Mouse (Mus musculus) adrenal gland, postnatal 25 days (tissue): ENCODE data around the gene Dpp8. TPM values are rescaled to one million over a fixed set of nuclear protein-coding genes. Genes with fewer than 3 reads are reported as not detected.
A peak's percentile ranks its signal among the peaks of the same experiment; 100 is the strongest.

Experiments used
- DNase-seq: peaks from one replicate; pipeline ENCODE4 v3.0.0; 2021; ENCODE audit warnings: mixed read lengths
- total RNA-seq: library from RNA; stranded (reverse); gene quantifications from 2 replicates; pipeline ENCODE4 v1.2.3, GENCODE M21; 2021

Dpp8 gene
- total RNA-seq, 1 experiment from 2014 or later, result 97.9 TPM

DNA sequence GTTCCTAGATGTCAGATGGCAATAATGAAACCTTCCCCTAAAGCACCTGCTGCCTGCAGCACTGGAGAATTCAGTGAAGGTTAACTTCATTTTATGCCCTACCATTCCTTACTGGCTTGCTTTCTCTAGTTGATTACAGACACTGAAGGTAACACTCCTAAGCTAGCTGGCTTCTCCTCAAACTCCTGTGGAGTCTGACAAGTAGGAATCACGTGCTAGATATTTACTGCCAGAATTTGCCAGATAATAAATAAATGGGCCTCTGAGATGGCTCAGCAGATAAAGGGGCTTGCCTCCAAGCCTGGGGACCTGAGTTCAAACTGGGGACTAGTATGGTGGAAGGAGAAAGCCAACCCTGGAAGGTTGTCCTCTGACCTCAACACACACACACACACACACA, 54.6 kb downstream of the Dpp8 start:
- DNase-seq, result no peak

DNA sequence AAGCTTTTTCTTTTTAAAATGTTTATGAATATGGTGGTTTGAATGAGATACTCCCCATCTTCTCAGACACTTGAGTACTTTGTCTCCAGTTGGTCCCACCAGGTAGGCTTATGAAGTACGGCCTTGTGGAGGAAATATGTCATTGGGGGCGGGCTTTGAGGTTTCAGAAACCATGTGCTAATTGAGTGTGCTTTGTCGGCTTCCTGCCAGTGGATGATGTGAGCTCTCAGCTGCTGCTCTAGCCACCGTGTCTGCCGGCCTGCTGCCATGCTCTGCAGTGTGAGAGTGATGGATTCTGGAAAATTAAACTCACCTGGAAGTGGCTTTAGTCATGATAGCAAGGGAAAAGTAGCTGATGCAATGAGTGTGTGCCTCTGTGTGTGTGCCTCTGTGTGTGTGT, 55.3 kb downstream of the Dpp8 start:
- no peak for DNase-seq

DNA sequence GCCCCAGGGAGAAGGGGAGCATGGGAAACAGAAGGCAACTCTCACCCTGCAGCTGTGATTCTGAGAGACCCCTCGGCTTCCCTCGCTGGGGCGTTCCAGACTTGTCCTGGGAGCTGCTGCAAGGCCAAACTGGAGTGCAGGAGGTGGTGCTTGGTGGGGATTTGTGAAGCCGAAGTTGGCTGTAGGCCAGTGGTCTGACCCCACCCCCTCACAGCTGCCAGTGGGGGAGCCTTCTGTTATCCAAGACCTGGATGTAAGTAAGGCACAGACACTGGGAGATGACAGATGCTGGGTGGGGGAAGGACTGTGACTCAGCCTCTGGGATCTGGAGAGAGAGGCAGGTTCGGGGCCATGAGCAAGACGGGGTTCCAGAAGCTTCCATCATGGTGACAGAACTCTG, 62.0 kb downstream of the Dpp8 start:
- DNase-seq, result peak; percentile 67

DNA sequence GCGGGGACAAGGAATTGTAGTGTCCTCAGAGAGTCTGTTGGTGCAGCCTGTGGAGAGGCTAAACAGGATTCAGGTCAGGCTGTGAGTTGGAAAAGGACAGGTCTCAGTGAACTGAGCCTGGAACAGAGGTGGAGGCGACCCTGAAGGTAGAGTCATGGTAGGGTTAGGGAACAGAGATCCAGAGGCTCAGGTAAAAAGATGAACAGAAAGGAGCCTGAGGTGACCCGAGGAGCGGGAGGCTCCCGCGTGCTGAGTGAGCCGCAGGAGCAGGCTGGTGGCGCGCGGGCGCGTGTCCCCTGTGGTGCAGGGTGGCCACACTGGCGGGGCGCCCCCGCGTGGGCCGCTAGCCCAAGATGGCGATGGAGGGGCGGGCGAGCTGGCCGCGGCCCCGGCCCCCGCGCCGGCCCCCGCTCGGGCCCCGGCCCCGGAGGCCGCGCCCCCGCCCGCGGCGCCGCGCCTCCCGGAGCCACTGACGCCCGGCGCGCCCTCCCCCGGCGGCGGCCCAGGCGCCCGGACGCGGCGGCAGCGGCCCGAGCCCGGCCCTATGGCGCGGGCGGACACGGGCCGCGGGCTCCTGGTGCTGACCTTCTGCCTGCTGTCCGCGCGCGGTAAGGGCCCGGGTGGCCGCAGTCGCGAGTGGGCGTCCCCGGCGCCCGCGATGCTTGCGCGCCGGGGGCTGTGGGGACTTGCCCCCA, 68.9 kb downstream of the Dpp8 start, which contains the start of gene Igdcc4:
TSS of gene Igdcc4 (plus strand) at position 496 of the 695 bp plus-strand sequence.
- DNase-seq, result peak; percentile 54

DNA sequence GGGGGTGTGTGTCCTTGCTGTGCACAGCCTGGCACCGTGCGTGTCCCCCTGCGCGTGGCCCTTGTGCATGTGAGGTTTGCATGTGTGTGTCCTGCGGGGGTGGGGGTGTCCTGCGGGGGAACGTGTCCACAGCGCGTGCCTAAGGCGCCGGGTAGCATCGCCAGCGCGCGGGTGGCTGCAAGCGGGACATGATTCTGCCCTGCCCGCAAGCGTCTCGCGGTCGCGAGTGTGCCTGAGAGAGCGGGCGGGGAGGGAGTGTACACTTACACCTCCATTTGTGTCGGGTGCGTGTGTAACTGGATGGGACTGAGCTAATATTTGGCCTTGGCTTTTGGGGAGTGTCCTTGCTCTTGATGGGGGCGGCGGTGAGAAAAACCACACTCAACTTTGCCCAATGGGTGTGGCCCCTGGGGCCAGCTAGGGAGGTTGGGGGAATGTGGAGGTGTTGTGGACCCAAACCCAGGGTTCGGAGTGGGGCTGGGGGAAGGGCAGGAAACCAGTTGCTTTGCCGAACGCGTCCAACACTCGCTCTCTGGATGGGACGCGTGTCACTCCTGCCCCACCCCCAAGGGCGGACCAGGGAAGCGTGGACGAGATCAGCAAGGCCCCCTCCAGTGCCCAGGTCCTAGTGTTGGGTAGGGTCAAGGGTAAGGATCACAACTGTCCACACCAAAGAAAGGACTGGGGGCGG, 69.6 kb downstream of the Dpp8 start:
- peak; percentile 70 for DNase-seq

DNA sequence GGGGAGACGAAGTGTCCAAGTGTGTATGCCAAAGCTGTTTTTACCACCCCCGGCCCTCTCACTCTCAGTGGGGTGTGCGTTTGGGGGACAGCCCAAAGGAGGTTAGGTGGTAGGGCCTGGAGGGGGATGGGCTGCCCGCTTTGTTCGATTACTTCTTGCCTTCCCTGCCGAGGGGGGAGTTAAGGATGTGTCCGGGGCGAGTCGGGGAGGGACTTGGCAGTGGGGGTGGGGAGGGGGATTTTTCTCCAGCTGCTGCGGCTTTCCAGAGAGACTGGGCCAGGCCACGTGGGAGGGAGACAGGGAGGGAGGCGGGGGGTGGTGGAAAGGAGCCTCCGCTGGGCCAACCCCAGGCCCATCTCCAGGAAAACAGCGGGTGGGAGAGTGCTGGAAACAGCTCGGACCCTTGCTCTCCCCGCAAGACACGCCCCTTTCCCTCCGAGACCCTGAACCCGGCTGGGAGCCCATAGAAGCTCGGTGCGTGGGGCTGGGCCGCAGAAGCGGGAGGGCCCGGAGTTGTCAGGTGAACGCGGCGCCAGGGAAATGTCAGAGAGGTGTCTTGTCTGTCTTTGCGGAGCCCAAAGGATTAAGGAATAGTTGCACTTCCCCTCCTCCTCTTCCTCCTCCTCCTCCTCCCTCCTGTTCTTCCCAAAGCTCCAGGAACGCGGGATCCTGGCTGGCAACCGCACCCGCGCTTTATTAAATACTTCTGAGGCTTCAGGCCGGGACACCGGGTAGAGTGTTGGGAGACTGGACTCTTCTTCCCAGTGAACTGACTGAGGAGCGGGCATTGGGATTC, 70.4 kb downstream of the Dpp8 start:
- peak; percentile 49 for DNase-seq

DNA sequence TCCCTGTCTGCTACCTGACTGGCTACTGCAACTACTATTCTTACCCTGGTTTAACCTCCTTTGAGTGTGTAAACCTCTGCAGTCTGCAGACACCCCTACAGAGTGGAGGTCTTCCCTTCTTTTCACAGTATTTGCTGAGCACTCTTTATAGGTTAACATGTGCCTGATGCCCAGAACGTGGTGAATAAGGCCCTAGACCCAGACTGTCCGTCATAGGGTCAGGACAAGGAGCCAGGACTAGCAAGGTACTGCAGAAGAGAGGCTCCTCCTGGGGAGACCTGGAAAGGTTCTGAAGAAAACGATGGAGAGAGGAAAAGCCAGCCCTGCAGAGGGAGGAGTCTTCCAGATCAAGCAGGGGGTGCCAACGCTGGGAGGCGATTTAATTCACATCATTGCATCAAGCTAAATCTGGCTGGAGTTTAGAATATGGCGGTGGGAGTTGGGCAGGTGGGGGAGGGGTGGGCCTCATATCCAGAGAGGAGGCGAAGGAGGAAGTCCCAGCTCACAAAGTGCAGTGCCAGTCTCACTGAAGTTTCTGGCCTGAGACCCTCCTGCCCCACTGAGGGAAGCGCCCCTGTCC, 71.0 kb downstream of the Dpp8 start:
- DNase-seq, result no peak

DNA sequence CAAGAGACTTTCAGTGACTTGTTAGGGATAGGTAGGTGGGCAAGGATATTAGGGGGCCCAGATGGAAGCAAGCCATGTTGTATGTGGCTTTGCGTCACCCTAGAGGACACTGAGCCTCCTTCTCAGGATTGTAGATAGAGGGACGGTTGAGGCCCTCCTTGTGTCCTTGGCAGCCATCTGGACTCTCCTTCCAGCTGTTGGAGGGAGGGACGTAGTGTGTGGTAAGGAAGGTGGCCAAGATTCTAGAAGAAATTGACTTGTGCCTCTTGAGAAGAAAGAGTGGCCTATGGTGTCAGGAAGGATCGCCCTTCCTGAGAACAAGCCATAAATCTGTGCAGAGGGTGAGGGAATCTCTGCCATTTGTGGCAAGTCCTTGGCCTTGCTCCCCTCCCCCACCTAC, 74.6 kb downstream of the Dpp8 start:
- DNase-seq, result no peak

DNA sequence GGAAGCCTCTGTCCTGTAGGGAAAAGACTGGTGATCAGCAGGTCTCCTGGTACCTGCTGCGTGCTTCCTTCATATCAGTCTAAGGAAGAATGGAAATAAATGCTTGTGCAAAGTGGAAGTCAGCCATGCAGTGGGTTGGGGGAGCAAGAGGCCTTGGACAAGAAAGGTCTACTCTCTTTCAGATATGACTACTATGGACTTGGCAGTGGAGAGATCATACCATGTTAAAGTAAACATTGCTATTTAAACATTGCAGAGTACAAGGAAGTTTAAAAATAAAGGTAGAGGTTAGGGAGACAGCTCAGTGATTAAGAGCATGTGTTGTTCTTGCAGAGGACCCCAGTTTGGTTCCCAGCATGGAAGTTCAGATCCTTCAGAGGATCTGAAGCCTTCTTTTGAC, 75.7 kb downstream of the Dpp8 start:
- no peak for DNase-seq

DNA sequence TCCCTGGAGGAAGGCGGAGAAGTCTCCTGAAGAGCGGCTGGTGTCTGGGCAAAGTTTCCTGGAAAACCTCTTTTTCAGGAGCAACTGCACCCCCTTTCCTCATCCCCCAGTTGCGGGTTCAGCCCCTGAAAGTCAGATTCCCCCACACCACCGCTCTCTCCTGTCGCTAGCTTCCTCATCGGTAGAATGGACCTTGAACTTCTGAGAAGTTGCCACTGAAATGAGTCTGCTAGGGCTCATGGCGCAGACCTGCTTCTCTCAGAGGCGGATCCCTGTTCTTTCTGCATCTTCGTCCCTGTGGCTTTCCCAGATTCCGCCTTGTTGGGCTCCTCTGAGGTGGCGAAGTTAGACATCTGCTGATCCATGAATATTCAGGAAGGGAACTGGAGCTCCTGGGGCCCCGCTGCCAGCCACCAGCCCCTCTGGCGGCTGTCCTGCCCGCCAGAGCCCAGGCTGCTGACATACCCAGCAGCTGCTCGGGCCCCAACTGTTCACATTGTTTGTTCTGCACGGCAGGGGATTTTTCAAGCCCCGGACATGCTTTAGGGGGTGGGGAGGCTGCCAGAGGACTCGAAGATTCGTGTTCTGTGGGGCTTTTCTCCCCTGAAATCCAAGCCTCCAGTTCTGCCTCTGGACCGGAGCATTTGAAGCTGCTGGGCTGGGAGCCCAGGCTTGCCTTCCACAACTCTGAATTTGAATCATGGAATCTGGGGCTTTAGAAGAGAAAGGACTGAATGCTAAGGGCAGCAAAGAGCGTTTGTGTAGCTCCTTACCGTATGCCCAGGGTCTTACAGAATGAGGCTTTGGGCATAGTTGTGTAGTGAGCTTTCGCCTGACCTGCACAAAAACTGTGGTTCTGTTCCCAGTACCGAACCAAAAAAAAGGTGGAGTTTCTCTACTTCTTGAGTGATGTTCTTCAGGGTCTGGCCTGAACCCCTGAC, 77.2 kb downstream of the Dpp8 start:
- DNase-seq, result no peak

DNA sequence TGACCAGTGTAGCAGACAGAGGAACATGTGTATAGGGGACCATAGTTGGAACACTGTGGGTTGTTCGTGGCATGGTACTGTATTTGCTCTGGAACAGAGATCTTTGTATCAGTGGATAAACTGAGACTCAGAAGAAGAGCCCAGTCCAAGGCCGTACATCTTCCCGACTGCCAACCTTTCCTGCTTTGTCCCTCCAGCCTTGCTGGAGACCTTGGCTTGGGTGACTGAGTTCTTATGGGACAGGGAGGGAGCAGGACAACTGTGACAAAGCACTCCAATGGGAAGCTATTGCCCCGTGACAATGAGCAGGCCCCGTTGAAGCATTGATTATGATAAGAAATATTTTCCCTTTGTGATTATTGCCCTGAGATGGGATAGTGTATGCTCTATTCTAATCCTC, 79.5 kb downstream of the Dpp8 start:
- peak; percentile 40 for DNase-seq

DNA sequence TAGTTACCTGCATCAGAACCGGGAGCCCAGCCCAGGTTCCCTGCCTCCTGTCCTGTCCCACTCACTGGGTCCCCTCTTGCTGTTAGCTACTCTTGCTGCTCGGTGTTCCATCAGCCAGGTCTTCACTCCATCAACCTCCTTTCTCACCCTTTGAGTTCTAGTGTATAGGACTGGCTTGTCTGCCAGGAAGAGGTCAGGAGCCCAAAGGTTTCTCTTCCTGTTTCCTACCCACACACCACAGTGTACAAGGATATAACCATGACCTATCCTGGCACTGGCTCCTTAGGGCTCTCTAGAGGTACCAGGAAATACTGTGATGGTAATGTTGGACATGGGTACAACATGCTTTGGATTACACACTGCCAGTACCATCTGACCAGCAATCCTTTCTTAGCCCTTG, 81.5 kb downstream of the Dpp8 start:
- DNase-seq, result no peak

DNA sequence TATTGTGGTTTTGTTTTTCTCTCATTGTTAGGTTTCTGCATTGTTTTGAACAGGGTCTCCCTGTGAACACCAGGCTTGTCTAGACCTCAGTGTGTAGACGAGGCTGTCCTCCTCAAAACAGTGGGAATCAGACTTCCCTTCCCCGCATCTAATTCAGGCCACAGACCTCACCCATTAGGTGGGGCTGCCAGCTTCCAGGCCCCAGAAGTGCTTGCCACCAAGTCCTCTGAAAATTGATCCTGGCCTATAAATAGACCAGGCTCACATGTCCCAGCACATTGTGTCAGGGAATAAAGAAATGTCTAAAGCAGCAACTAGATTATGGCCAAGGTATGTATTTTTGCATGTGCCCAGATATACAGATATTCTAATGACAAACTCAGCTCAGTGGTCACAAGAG, 83.7 kb downstream of the Dpp8 start:
- no peak for DNase-seq

DNA sequence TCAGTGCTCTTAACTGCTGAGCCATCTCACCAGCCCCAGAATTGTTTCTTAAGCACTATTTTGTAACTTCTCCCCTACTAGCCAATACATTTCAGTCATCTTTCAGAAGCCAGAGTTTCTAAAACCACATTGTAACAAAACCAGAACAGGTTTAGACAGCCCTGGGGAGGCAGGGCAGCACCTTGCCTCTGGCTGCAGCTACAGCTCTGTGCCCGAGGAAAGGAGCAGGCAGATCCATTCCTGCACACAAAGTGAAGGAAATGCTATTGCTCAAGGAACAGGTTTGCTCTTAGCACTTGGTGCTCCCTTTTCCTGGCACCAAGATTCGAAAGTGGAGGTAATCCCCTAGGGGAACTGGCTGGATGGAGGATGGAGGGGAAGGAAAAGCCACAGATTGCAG, 85.3 kb downstream of the Dpp8 start:
- DNase-seq, result no peak

DNA sequence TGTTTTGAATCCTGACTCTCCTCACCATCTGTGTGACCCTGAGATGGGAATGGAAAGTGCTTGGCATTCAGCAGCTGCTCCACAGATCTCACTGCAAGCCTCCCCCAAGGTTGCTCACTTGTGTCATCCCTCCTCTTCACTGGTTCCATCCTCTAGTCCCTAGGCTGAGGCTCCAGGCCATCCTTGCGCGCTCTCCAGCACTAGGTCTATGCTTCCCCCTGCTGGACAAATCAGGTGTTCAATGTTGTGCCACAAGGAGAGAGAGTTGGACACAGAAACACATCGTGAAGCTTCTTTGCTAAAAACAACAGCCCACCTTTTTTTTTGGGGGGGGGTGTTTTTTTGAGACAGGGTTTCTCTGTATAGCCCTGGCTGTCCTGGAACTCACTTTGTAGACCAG, 88.7 kb downstream of the Dpp8 start:
- peak; percentile 72 for DNase-seq

DNA sequence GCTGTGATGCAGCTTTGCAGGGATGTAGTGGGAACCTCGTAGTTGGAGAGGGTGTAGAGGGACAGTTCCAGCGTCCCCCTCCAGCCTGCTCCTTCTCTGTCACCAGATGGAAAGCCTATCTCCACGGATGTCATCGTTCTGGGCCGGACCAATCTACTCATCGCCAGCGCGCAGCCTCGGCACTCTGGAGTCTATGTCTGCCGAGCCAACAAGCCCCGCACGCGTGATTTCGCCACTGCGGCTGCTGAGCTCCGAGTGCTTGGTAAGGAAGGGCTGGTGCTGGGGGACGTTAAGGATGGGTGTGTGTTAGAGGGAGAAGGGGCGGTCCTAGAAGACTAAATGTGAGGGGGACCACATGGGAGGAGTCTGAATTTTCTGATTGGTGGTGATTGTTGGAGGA, 90.3 kb downstream of the Dpp8 start:
- DNase-seq, result no peak

DNA sequence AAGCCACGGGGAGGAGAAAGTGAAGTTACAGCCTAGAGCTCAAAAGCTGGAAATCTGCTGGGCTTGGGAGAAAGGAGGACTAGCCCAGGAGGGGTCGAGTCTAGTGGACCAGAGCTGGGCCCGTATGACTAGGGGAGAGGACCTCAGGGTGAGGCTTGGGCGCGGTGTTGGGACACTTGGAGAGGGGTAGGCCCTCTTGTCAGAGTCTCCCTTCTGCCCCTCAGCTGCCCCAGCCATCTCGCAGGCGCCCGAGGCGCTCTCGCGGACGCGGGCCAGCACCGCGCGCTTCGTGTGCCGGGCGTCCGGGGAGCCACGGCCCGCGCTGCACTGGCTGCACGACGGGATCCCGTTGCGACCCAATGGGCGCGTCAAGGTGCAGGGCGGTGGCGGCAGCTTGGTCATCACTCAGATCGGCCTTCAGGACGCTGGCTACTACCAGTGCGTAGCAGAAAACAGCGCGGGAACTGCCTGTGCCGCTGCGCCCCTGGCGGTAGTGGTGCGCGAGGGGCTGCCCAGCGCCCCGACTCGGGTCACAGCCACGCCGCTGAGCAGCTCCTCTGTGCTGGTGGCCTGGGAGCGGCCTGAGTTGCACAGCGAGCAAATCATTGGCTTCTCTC, 91.4 kb downstream of the Dpp8 start:
- peak; percentile 65 for DNase-seq

DNA sequence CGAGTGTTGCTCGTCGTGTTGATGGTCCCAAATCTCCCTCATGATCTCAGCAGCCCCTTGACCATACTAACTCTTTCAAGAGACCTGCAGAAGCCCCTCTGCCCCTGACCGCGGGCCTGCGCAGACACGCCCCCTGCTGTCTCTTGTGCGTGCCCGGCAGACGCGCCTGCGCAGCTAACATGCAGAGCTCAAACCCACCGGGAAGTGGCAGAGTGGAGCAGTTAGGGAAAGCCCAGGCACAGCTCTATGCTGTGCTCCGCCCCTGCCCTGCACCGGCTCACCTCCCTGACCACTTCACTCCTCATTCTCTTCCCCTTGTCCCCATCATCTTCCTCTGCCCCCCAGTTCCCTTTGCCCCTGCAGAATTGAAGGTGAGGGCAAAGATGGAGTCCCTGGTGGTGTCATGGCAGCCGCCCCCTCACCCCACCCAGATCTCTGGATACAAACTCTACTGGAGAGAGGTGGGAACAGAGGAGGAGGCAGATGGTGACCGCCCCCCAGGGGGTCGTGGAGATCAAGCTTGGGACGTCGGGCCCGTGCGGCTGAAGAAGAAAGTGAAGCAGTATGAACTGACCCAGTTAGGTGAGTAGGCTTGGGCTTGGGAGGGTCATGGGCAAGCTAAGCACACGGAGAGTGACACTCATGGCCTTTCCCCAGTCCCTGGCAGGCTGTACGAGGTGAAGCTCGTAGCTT, 96.1 kb downstream of the Dpp8 start:
- DNase-seq, result peak; percentile 61

DNA sequence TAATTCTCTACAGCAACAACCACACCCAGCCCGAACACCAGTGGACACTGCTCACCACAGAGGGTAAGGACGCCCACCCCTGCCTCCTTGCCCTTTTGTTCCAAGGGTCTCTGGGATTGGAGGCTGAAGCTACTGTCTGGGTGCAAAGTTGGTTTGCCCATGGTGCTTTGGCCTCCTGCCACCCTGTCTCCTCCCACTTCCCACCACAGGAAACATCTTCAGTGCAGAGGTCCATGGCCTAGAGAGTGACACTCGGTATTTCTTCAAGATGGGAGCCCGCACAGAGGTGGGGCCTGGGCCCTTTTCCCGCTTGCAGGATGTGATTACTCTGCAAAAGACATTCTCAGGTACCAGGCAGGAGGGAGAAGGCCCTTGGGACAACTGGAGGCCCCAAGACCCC, 99.5 kb downstream of the Dpp8 start:
- DNase-seq, result no peak
